ENCODE assay signal across 8 mouse cellular contexts in the genomic region with DNA sequence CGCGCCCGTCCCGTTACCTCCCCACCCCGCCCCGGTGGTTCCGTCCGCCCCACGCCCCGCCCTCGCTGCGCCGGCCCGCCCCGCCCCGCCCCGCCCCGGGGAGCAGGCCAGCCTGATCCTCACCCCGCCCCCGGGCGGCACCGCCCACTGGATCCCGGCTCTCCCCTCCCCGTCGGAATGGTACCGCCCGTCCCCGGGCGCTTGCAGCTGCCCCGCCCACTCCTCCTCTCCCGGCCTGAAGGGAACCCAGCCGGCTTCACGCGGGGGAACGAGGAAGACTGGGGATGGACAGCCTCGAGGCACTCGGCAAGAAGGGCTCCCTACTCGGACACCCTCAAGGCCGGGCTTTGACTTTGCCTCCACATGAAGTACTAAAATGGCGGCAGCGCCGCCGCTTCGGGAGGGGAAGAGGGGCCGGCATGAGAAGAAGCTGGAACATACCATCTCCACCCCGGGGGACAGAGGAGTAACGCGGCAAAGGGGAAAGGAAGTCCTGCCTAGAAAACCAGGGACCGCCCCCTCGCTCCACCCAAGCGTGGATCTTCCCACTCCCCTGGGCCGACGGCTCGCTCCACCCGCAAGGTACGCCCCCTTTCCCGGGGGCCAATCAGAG. TPM values are rescaled to one million over a fixed set of nuclear protein-coding genes. Genes with fewer than 3 reads are reported as not detected.
DNase-seq lines count a peak whose midpoint lies in the region; ATAC-seq and TF ChIP-seq lines count a peak whose summit lies in the region.

No protein-coding gene starts in this region.

- DNase-seq in CD8-positive naive resting alpha-beta T cell, adult 2 months (ENCODE audit: low read depth in 2 of 2, low spot score in 2 of 2), result peak; percentile 92 to 96
- DNase-seq in c-Kit-positive CD71-negative TER-119-negative erythroid progenitor cells, embryonic 14.5 days (ENCODE audit: low read depth), result peak; percentile 99
- peak; percentile 98 for DNase-seq in forebrain, embryonic 10.5 days (ENCODE audit: extremely low spot score, low spot score)
- peak; percentile 100 for DNase-seq in kidney, postnatal 25 days
- DNase-seq in liver, embryonic 14.5 days (ENCODE audit: low read depth in 3 of 3, low spot score in 3 of 3), result peak; percentile 99
- DNase-seq in neural tube, embryonic 11.5 days (ENCODE audit: low spot score), result peak; percentile 98
- DNase-seq in stomach, postnatal 0 days (ENCODE audit: low spot score), result peak; percentile 100

- H3K4me3 ChIP-seq in forebrain, embryonic 10.5 days, result peak overlapping the region; percentile 90
- peak overlapping the region; percentile 95 for H3K4me3 ChIP-seq in heart, embryonic 15.5 days
- H3K4me3 ChIP-seq in liver, embryonic 14.5 days (ENCODE audit: insufficient read depth in 1 of 2, low read depth in 2 of 2, low read length in 2 of 2), result peak overlapping the region; percentile 71 to 87
- H3K4me3 ChIP-seq in neural tube, embryonic 11.5 days (ENCODE audit: low read depth, low read length), result peak overlapping the region; percentile 82
- peak overlapping the region; percentile 72 for H3K4me3 ChIP-seq in stomach, postnatal 0 days (ENCODE audit: low read depth, low read length)

- H3K9me3 ChIP-seq in forebrain, embryonic 10.5 days, result no peaks in the 10 kb centered on the region
- no peaks in the 10 kb centered on the region for H3K9me3 ChIP-seq in heart, embryonic 15.5 days (replicated peaks)
- no peaks in the 10 kb centered on the region for H3K9me3 ChIP-seq in liver, embryonic 14.5 days (ENCODE audit: control insufficient read depth, low read length)
- no peaks in the 10 kb centered on the region for H3K9me3 ChIP-seq in neural tube, embryonic 11.5 days (ENCODE audit: control insufficient read depth, low read length)
- no peaks in the 10 kb centered on the region for H3K9me3 ChIP-seq in stomach, postnatal 0 days (ENCODE audit: control insufficient read depth, low read length)

- H3K4me1 ChIP-seq in forebrain, embryonic 10.5 days, result peaks cover 36% of the 10 kb centered on the region
- H3K4me1 ChIP-seq in heart, embryonic 15.5 days (replicated peaks), result peaks cover 22% of the 10 kb centered on the region
- H3K4me1 ChIP-seq in liver, embryonic 14.5 days (replicated peaks; ENCODE audit: control insufficient read depth in 2 of 2, insufficient read depth in 2 of 2, low read length in 1 of 2), result peaks cover 6 to 22% of the 10 kb centered on the region in 2 experiments; a peak in 3 of 4 replicates
- H3K4me1 ChIP-seq in neural tube, embryonic 11.5 days (ENCODE audit: control insufficient read depth, insufficient read depth, low read length), result peaks cover 11% of the 10 kb centered on the region; the same call in 1 of the 2 replicates
- H3K4me1 ChIP-seq in stomach, postnatal 0 days (replicated peaks; ENCODE audit: control insufficient read depth, insufficient read depth), result peaks cover 6% of the 10 kb centered on the region

- H3K9ac ChIP-seq in heart, embryonic 15.5 days, result peak overlapping the region; percentile 94
- peak overlapping the region; percentile 75 for H3K9ac ChIP-seq in liver, embryonic 14.5 days (replicated peaks)
- H3K9ac ChIP-seq in neural tube, embryonic 11.5 days (ENCODE audit: low read length), result peak overlapping the region; percentile 78
- H3K9ac ChIP-seq in stomach, postnatal 0 days (ENCODE audit: low read length), result peak overlapping the region; percentile 90

- H3K36me3 ChIP-seq in forebrain, embryonic 10.5 days (replicated peaks), result peaks cover 41% of the 10 kb centered on the region
- H3K36me3 ChIP-seq in heart, embryonic 15.5 days, result peaks cover 20% of the 10 kb centered on the region; the same call in 1 of the 2 replicates
- peaks cover 10% of the 10 kb centered on the region for H3K36me3 ChIP-seq in liver, embryonic 14.5 days (replicated peaks; ENCODE audit: control insufficient read depth, insufficient read depth, low read depth)
- peaks cover 6% of the 10 kb centered on the region; the same call in 1 of the 2 replicates for H3K36me3 ChIP-seq in neural tube, embryonic 11.5 days (ENCODE audit: control insufficient read depth, insufficient read depth, low read length)
- H3K36me3 ChIP-seq in stomach, postnatal 0 days (ENCODE audit: control insufficient read depth, insufficient read depth, low read length), result 0 out of 2 replicates have a peak, but pooled peaks cover 4% of the 10 kb centered on the region

- peak; percentile 56 for TF ChIP-seq EP300 in liver, embryonic 14.5 days (IDR thresholded peaks at IDR 0.05; ENCODE audit: low read depth)
- peak; percentile 44 for TF ChIP-seq EP300 in stomach, postnatal 0 days (optimal IDR thresholded peaks at IDR 0.05)

- H3K27ac ChIP-seq in forebrain, embryonic 10.5 days, result peak overlapping the region; percentile 99
- peak overlapping the region; percentile 92 for H3K27ac ChIP-seq in heart, embryonic 15.5 days
- peak overlapping the region; percentile 38; the same call in 1 of the 2 replicates for H3K27ac ChIP-seq in liver, embryonic 14.5 days
- peak overlapping the region; percentile 87 for H3K27ac ChIP-seq in neural tube, embryonic 11.5 days (ENCODE audit: low read depth, low read length)
- H3K27ac ChIP-seq in stomach, postnatal 0 days (replicated peaks), result peak overlapping the region; percentile 95

- peak overlapping the region; percentile 84 for H3K4me2 ChIP-seq in heart, embryonic 15.5 days
- peak overlapping the region; percentile 91 for H3K4me2 ChIP-seq in liver, embryonic 14.5 days (ENCODE audit: low read depth)
- peak overlapping the region; percentile 34 for H3K4me2 ChIP-seq in neural tube, embryonic 11.5 days (ENCODE audit: low read depth)
- H3K4me2 ChIP-seq in stomach, postnatal 0 days (replicated peaks; ENCODE audit: low read depth), result peak overlapping the region; percentile 73

- TF ChIP-seq CTCF in liver, embryonic 14.5 days (IDR thresholded peaks at IDR 0.05; ENCODE audit: low read depth), result no peak
- TF ChIP-seq CTCF in stomach, postnatal 0 days (IDR thresholded peaks at IDR 0.05; ENCODE audit: low read depth), result no peak

- ATAC-seq in heart, embryonic 15.5 days (replicated peaks; ENCODE audit: insufficient number of reproducible peaks, insufficient read depth, low FRiP score, low read depth), result peak; percentile 96
- ATAC-seq in liver, embryonic 14.5 days (ENCODE audit: insufficient read depth), result peak; percentile 90
- ATAC-seq in neural tube, embryonic 11.5 days (ENCODE audit: insufficient read depth, low FRiP score, low TSS enrichment), result peak; percentile 94
- peak; percentile 96 for ATAC-seq in stomach, postnatal 0 days (ENCODE audit: low FRiP score, low TSS enrichment)

- under 1% methylated on average over 27 of the region's 57 CpGs for WGBS in forebrain, embryonic 10.5 days
- WGBS in heart, embryonic 15.5 days, result under 1% methylated on average over 57 of the region's 57 CpGs
- under 1% methylated on average over 45 of the region's 57 CpGs for WGBS in liver, embryonic 14.5 days (ENCODE audit: insufficient replicate concordance)
- under 1% methylated on average over 28 of the region's 57 CpGs for WGBS in neural tube, embryonic 11.5 days
- WGBS in stomach, postnatal 0 days, result under 1% methylated on average over 35 of the region's 57 CpGs

- H3K27me3 ChIP-seq in forebrain, embryonic 10.5 days (ENCODE audit: poor library complexity, severe bottlenecking), result no peaks in the 10 kb centered on the region
- no peaks in the 10 kb centered on the region for H3K27me3 ChIP-seq in heart, embryonic 15.5 days
- no peaks in the 10 kb centered on the region for H3K27me3 ChIP-seq in liver, embryonic 14.5 days (ENCODE audit: control insufficient read depth, insufficient read depth, low read length)
- no peaks in the 10 kb centered on the region for H3K27me3 ChIP-seq in neural tube, embryonic 11.5 days (ENCODE audit: control insufficient read depth, insufficient read depth, low read length)
- no peaks in the 10 kb centered on the region for H3K27me3 ChIP-seq in stomach, postnatal 0 days (ENCODE audit: control insufficient read depth, insufficient read depth, low read length)

RNA-seq across cellular contexts. Expression of a gene that starts 0.3 kb away (rescaled TPM):
- polyA plus RNA-seq in forebrain, embryonic 10.5 days (2016; fragmentation: Nextera tagmentation; extraction: Ambion mirVana), result 1.3 and 2.1 TPM in 2 replicates
- polyA plus RNA-seq in heart, embryonic 15.5 days (2015; fragmentation: Nextera tagmentation; extraction: Ambion mirVana), result 0.82 and 0.95 TPM in 2 replicates
- polyA plus RNA-seq in liver, embryonic 14.5 days (2012; rRNA removed), result 4.4 and 5.0 TPM in 2 replicates
- 0.56 and 0.61 TPM in 2 replicates for polyA plus RNA-seq in liver, embryonic 14.5 days (2014; fragmentation: Nextera tagmentation; extraction: Ambion mirVana)
- polyA plus RNA-seq in neural tube, embryonic 11.5 days (2014; fragmentation: Nextera tagmentation; extraction: Ambion mirVana), result 2.0 and 2.8 TPM in 2 replicates
- 0.73 and 0.75 TPM in 2 replicates for polyA plus RNA-seq in stomach, postnatal 0 days (2015; fragmentation: Nextera tagmentation; extraction: Ambion mirVana)

RNA-seq across cellular contexts. Expression of a gene that starts 21.5 kb away (rescaled TPM):
- polyA plus RNA-seq in forebrain, embryonic 10.5 days (2016; fragmentation: Nextera tagmentation; extraction: Ambion mirVana), result 20.3 and 22.0 TPM in 2 replicates
- polyA plus RNA-seq in heart, embryonic 15.5 days (2015; fragmentation: Nextera tagmentation; extraction: Ambion mirVana), result 9.5 and 10.5 TPM in 2 replicates
- polyA plus RNA-seq in liver, embryonic 14.5 days (2012; rRNA removed), result 4.5 and 5.7 TPM in 2 replicates
- 3.5 and 4.5 TPM in 2 replicates for polyA plus RNA-seq in liver, embryonic 14.5 days (2014; fragmentation: Nextera tagmentation; extraction: Ambion mirVana)
- polyA plus RNA-seq in neural tube, embryonic 11.5 days (2014; fragmentation: Nextera tagmentation; extraction: Ambion mirVana), result 13.3 and 13.7 TPM in 2 replicates
- 9.0 TPM in 2 replicates for polyA plus RNA-seq in stomach, postnatal 0 days (2015; fragmentation: Nextera tagmentation; extraction: Ambion mirVana)

RNA-seq across cellular contexts. Expression of a gene that starts 30.9 kb away (rescaled TPM):
- polyA plus RNA-seq in forebrain, embryonic 10.5 days (2016; fragmentation: Nextera tagmentation; extraction: Ambion mirVana), result 0.73 TPM in 1 of 2 replicates, not detected in the other
- polyA plus RNA-seq in heart, embryonic 15.5 days (2015; fragmentation: Nextera tagmentation; extraction: Ambion mirVana), result 0.21 and 0.32 TPM in 2 replicates
- 0.08 TPM in 1 of 2 replicates, not detected in the other for polyA plus RNA-seq in liver, embryonic 14.5 days (2012; rRNA removed)
- polyA plus RNA-seq in liver, embryonic 14.5 days (2014; fragmentation: Nextera tagmentation; extraction: Ambion mirVana), result not detected in 2 replicates
- polyA plus RNA-seq in neural tube, embryonic 11.5 days (2014; fragmentation: Nextera tagmentation; extraction: Ambion mirVana), result not detected in 2 replicates
- not detected in 2 replicates for polyA plus RNA-seq in stomach, postnatal 0 days (2015; fragmentation: Nextera tagmentation; extraction: Ambion mirVana)

RNA-seq across cellular contexts. Expression of a gene that starts 37.4 kb away (rescaled TPM):
- 449 and 492 TPM in 2 replicates for polyA plus RNA-seq in forebrain, embryonic 10.5 days (2016; fragmentation: Nextera tagmentation; extraction: Ambion mirVana)
- 286 and 399 TPM in 2 replicates for polyA plus RNA-seq in heart, embryonic 15.5 days (2015; fragmentation: Nextera tagmentation; extraction: Ambion mirVana)
- 229 and 484 TPM in 2 replicates for polyA plus RNA-seq in liver, embryonic 14.5 days (2012; rRNA removed)
- 485 and 502 TPM in 2 replicates for polyA plus RNA-seq in liver, embryonic 14.5 days (2014; fragmentation: Nextera tagmentation; extraction: Ambion mirVana)
- 453 and 457 TPM in 2 replicates for polyA plus RNA-seq in neural tube, embryonic 11.5 days (2014; fragmentation: Nextera tagmentation; extraction: Ambion mirVana)
- 585 and 586 TPM in 2 replicates for polyA plus RNA-seq in stomach, postnatal 0 days (2015; fragmentation: Nextera tagmentation; extraction: Ambion mirVana)

RNA-seq across cellular contexts. Expression of a gene that starts 41.6 kb away (rescaled TPM):
- polyA plus RNA-seq in forebrain, embryonic 10.5 days (2016; fragmentation: Nextera tagmentation; extraction: Ambion mirVana), result 627 and 634 TPM in 2 replicates
- polyA plus RNA-seq in heart, embryonic 15.5 days (2015; fragmentation: Nextera tagmentation; extraction: Ambion mirVana), result 337 and 364 TPM in 2 replicates
- polyA plus RNA-seq in liver, embryonic 14.5 days (2012; rRNA removed), result 197 and 261 TPM in 2 replicates
- 318 and 330 TPM in 2 replicates for polyA plus RNA-seq in liver, embryonic 14.5 days (2014; fragmentation: Nextera tagmentation; extraction: Ambion mirVana)
- polyA plus RNA-seq in neural tube, embryonic 11.5 days (2014; fragmentation: Nextera tagmentation; extraction: Ambion mirVana), result 545 and 553 TPM in 2 replicates
- polyA plus RNA-seq in stomach, postnatal 0 days (2015; fragmentation: Nextera tagmentation; extraction: Ambion mirVana), result 405 and 438 TPM in 2 replicates

Comparison
In these comparisons a context has a peak if more than half of its experiments do, and no peak if none do; other contexts are left out.
1. Peak in every context shown above with its lines: DNase-seq, ATAC-seq, H3K4me3 ChIP-seq and H3K27ac ChIP-seq.
2. H3K27ac ChIP-seq: peak in every context shown above with its lines; median percentile 99 in forebrain, embryonic 10.5 days; 95 in stomach, postnatal 0 days; 92 in heart, embryonic 15.5 days; 87 in neural tube, embryonic 11.5 days; 38 in liver, embryonic 14.5 days.
3. H3K4me2 ChIP-seq: peak in every context shown above with its lines; median percentile 91 in liver, embryonic 14.5 days; 84 in heart, embryonic 15.5 days; 73 in stomach, postnatal 0 days; 34 in neural tube, embryonic 11.5 days.